Mouse (Mus musculus) spleen, adult 2 months (tissue): Measurements from ENCODE around the gene Mical3. TPM values are rescaled to one million over a fixed set of nuclear protein-coding genes. Genes with fewer than 3 reads are reported as not detected.

Experiments used
- DNase-seq, 2 experiments: peaks; one replicate each; pipeline versions ENCODE4 v3.0.0 to v3.0.0-alpha.2; 2012 to 2021; ENCODE audit warnings: low spot score in 2 of 2, low read depth in 1 of 2
- H3K27ac ChIP-seq: fragments of 200-500 bp; 2 replicates; pipeline ENCODE4 v1.5.1; 2012; ENCODE audit warnings: low read length, inconsistent platforms; ENCODE audit not compliant: insufficient read depth
- H3K27me3 ChIP-seq: fragments of 200-500 bp; 2 replicates; pipeline ENCODE4 v1.6.1; 2012; ENCODE audit warnings: mild to moderate bottlenecking, moderate library complexity, low read length, inconsistent platforms; ENCODE audit not compliant: control insufficient read depth, insufficient read depth
- H3K36me3 ChIP-seq: fragments of 200-500 bp; 2 replicates; pipeline ENCODE4 v1.6.1; 2012; ENCODE audit warnings: mild to moderate bottlenecking, low read length, inconsistent platforms; ENCODE audit not compliant: control insufficient read depth, insufficient read depth
- H3K4me1 ChIP-seq: fragments of 200-500 bp; 2 replicates; pipeline ENCODE4 v1.6.1; 2011; ENCODE audit warnings: inconsistent platforms; ENCODE audit not compliant: control insufficient read depth, insufficient read depth, insufficient read length
- H3K4me3 ChIP-seq: fragments of 200-500 bp; 2 replicates; pipeline ENCODE4 v1.5.1; 2011; ENCODE audit warnings: mild to moderate bottlenecking, inconsistent platforms; ENCODE audit not compliant: insufficient read depth, insufficient read length; ENCODE audit errors: extremely low read depth
- CTCF ChIP-seq: fragments of 200-500 bp; IDR thresholded peaks from 2 replicates; pipeline ENCODE4 v1.5.1; 2011; ENCODE audit warnings: mild to moderate bottlenecking, inconsistent platforms; ENCODE audit not compliant: insufficient read depth, insufficient read length, insufficient replicate concordance; ENCODE audit errors: extremely low read depth
- POLR2A ChIP-seq: fragments of 200-500 bp; IDR thresholded peaks from 2 replicates; pipeline ENCODE4 v1.6.1; 2011; ENCODE audit warnings: low read depth, low read length, inconsistent platforms
- WGBS: fragments of 180-500 bp; shearing (Covaris S2); methylation state at CpG from one replicate; pipeline ENCODE4 v1.1.7; 2018; 5-methylcytosine and 5-hydroxymethylcytosine counted together
- polyA plus RNA-seq: library from polyadenylated mRNA; depleted of rRNA; stranded (reverse); fragments of >200 nt; gene quantifications from 2 replicates; pipeline ENCODE4 v1.2.3, GENCODE M21; 2012

Mical3 gene
- polyA plus RNA-seq, 1 experiment: 11.2 TPM

GRCm38 (mm10) chr6:121128736-121129135 lies 2.1 kb downstream of the Mical3 start:
- H3K4me1 ChIP-seq: no peaks in the 10 kb centered on the region; the same call in 1 of the 2 replicates
- no peak overlapping the region for H3K27ac ChIP-seq
- no peak for TF ChIP-seq CTCF
- no peak for TF ChIP-seq POLR2A
- DNase-seq: no peak
- 0 out of 2 replicates have a peak, but pooled peaks cover 7% of the 10 kb centered on the region for H3K27me3 ChIP-seq
- H3K4me3 ChIP-seq: no peak overlapping the region
- WGBS: 92% methylated on average over 5 of the region's 5 CpGs
- no peaks in the 10 kb centered on the region for H3K36me3 ChIP-seq

- Histone ChIP-seq H3K4me1 (no peaks in the 10 kb centered on the region; the same call in 1 of the 2 replicates), H3K27me3 (0 out of 2 replicates have a peak, but pooled peaks cover 7% of the 10 kb centered on the region), H3K36me3 (no peaks in the 10 kb centered on the region), H3K4me3 (no peak overlapping the region), H3K27ac (no peak overlapping the region)
- TF ChIP-seq POLR2A (no peak), CTCF (no peak)
- 62% methylated on average over 3 of the region's 3 CpGs for WGBS
- DNase-seq: no peak
These were observed 3.1 kb downstream of the Mical3 start for GRCm38 (mm10) chr6:121127726-121128125.

- no peak overlapping the region for H3K27ac ChIP-seq
- no peak overlapping the region for H3K4me3 ChIP-seq
- no peak for DNase-seq
- no peaks in the 10 kb centered on the region; the same call in 1 of the 2 replicates for H3K4me1 ChIP-seq
- no peaks in the 10 kb centered on the region for H3K36me3 ChIP-seq
- H3K27me3 ChIP-seq: 0 out of 2 replicates have a peak, but pooled peaks cover 7% of the 10 kb centered on the region
- no peak for TF ChIP-seq CTCF
- TF ChIP-seq POLR2A: no peak
- 91% methylated on average over 5 of the region's 5 CpGs for WGBS
These were observed 4.6 kb downstream of the Mical3 start for GRCm38 (mm10) chr6:121126202-121126601.

- H3K27ac ChIP-seq: no peak overlapping the region
- no peaks in the 10 kb centered on the region for H3K4me1 ChIP-seq
- no peak for TF ChIP-seq POLR2A
- TF ChIP-seq CTCF: no peak
- 83% methylated on average over 5 of the region's 5 CpGs for WGBS
- H3K4me3 ChIP-seq: no peak overlapping the region
- H3K36me3 ChIP-seq: no peaks in the 10 kb centered on the region
- no peak for DNase-seq
- no peaks in the 10 kb centered on the region for H3K27me3 ChIP-seq
These were observed 8.0 kb downstream of the Mical3 start for GRCm38 (mm10) chr6:121122739-121123241.

GRCm38 (mm10) chr6:121120776-121121175 lies 10.0 kb downstream of the Mical3 start:
- TF ChIP-seq CTCF (no peak), POLR2A (no peak)
- Histone ChIP-seq H3K27ac (no peak overlapping the region), H3K36me3 (no peaks in the 10 kb centered on the region), H3K27me3 (no peaks in the 10 kb centered on the region), H3K4me1 (no peaks in the 10 kb centered on the region), H3K4me3 (no peak overlapping the region)
- 82% methylated on average over 7 of the region's 7 CpGs for WGBS
- no peak for DNase-seq

GRCm38 (mm10) chr6:121117971-121118755 lies 12.6 kb downstream of the Mical3 start:
- TF ChIP-seq POLR2A (no peak), CTCF (no peak)
- 92% methylated on average over 15 of the region's 15 CpGs for WGBS
- Histone ChIP-seq H3K36me3 (no peaks in the 10 kb centered on the region), H3K4me3 (no peak overlapping the region), H3K27me3 (no peaks in the 10 kb centered on the region), H3K4me1 (no peaks in the 10 kb centered on the region), H3K27ac (no peak overlapping the region)
- DNase-seq: no peak

GRCm38 (mm10) chr6:121117142-121117541 lies 13.7 kb downstream of the Mical3 start:
- no peaks in the 10 kb centered on the region for H3K4me1 ChIP-seq
- DNase-seq: no peak
- H3K4me3 ChIP-seq: no peak overlapping the region
- TF ChIP-seq CTCF (no peak), POLR2A (no peak)
- 77% methylated on average over 4 of the region's 4 CpGs for WGBS
- no peaks in the 10 kb centered on the region for H3K36me3 ChIP-seq
- H3K27ac ChIP-seq: no peak overlapping the region
- H3K27me3 ChIP-seq: no peaks in the 10 kb centered on the region
